Mouse (Mus musculus) myocyte (in vitro differentiated cells): ENCODE results near the gene Gak. TPM values are rescaled to one million over a fixed set of nuclear protein-coding genes. Genes with fewer than 3 reads are reported as not detected.

Source experiments
- H3K27me3 ChIP-seq: one replicate; pipeline ENCODE4 v1.6.1; 2011; ENCODE audit not compliant: control insufficient read depth, insufficient read depth, insufficient read length
- H3K36me3 ChIP-seq: one replicate; pipeline ENCODE4 v1.6.1; 2011; ENCODE audit not compliant: control insufficient read depth, insufficient read depth
- H3K4me2 ChIP-seq: one replicate; pipeline ENCODE4 v1.6.1; 2011; ENCODE audit warnings: low read depth, control low read depth
- H3K4me3 ChIP-seq: one replicate; pipeline ENCODE4 v1.5.1; 2011; ENCODE audit warnings: mild to moderate bottlenecking, control low read depth, moderate library complexity
- H3K79me2 ChIP-seq: one replicate; pipeline ENCODE4 v1.6.1; 2011; ENCODE audit not compliant: control insufficient read depth, insufficient read depth
- H3ac ChIP-seq: one replicate; pipeline ENCODE4 v1.6.1; 2011; ENCODE audit not compliant: control insufficient read depth, insufficient read length
- CEBPB ChIP-seq: IDR thresholded peaks from 2 replicates; pipeline ENCODE4 v1.6.1; 2011; ENCODE audit warnings: mild to moderate bottlenecking, moderate library complexity; ENCODE audit not compliant: poor library complexity, insufficient read depth, severe bottlenecking
- E2F4 ChIP-seq: IDR thresholded peaks from one replicate; pipeline ENCODE4 v1.6.1; 2011; ENCODE audit warnings: mild to moderate bottlenecking, control low read depth, moderate library complexity; ENCODE audit not compliant: insufficient read depth
- MAX ChIP-seq: IDR thresholded peaks from one replicate; pipeline ENCODE4 v1.6.1; 2011; ENCODE audit warnings: low read depth, mild to moderate bottlenecking, control low read depth
- MYOD1 ChIP-seq, 3 experiments: IDR thresholded peaks; one replicate each; pipeline ENCODE4 v1.6.1; 2011; ENCODE audit warnings: control low read depth in 2 of 3, low read depth in 2 of 3, mild to moderate bottlenecking in 2 of 3, moderate library complexity in 1 of 3; ENCODE audit not compliant: insufficient read length in 2 of 3, control insufficient read depth in 1 of 3
- MYOG ChIP-seq, 3 experiments: IDR thresholded peaks; one replicate each; pipeline ENCODE4 v1.6.1; 2011; ENCODE audit warnings: control low read depth in 2 of 3, low read depth in 2 of 3, mild to moderate bottlenecking in 2 of 3; ENCODE audit not compliant: insufficient read length in 2 of 3, control insufficient read depth in 1 of 3, insufficient read depth in 1 of 3
- POLR2A ChIP-seq: IDR thresholded peaks from one replicate; pipeline ENCODE4 v1.6.1; 2011; ENCODE audit warnings: low read depth, mild to moderate bottlenecking, control low read depth, moderate library complexity; ENCODE audit not compliant: insufficient read length
- POLR2AphosphoS2 ChIP-seq: IDR thresholded peaks from one replicate; pipeline ENCODE4 v1.6.1; 2011; ENCODE audit warnings: low read depth, control low read depth; ENCODE audit not compliant: insufficient read length
- REST ChIP-seq: IDR thresholded peaks from one replicate; pipeline ENCODE4 v1.6.1; 2011; ENCODE audit warnings: mild to moderate bottlenecking, control low read depth, moderate library complexity; ENCODE audit not compliant: insufficient read depth, insufficient read length
- SRF ChIP-seq: IDR thresholded peaks from one replicate; pipeline ENCODE4 v1.6.1; 2011; ENCODE audit warnings: low read depth; ENCODE audit not compliant: control insufficient read depth, insufficient read length
- TCF12 ChIP-seq: IDR thresholded peaks from one replicate; pipeline ENCODE4 v1.6.1; 2011; ENCODE audit warnings: mild to moderate bottlenecking, control low read depth; ENCODE audit not compliant: poor library complexity, insufficient read depth, severe bottlenecking
- TCF3 ChIP-seq: IDR thresholded peaks from one replicate; pipeline ENCODE4 v1.6.1; 2011; ENCODE audit warnings: low read depth, control low read depth; ENCODE audit not compliant: insufficient read length
- USF1 ChIP-seq: IDR thresholded peaks from one replicate; pipeline ENCODE4 v1.6.1; 2011; ENCODE audit warnings: low read depth, mild to moderate bottlenecking, control low read depth, moderate library complexity
- polyA plus RNA-seq: library from polyadenylated mRNA; unstranded; fragments of >200 nt; fragmentation: generic; extraction: Trizol; gene quantifications from one replicate; pipeline ENCODE4 v1.2.1, GENCODE M21; 2012; ENCODE audit warnings: missing spikeins

Gene Gak
- polyA plus RNA-seq, 1 experiment: 46.1 TPM

DNA sequence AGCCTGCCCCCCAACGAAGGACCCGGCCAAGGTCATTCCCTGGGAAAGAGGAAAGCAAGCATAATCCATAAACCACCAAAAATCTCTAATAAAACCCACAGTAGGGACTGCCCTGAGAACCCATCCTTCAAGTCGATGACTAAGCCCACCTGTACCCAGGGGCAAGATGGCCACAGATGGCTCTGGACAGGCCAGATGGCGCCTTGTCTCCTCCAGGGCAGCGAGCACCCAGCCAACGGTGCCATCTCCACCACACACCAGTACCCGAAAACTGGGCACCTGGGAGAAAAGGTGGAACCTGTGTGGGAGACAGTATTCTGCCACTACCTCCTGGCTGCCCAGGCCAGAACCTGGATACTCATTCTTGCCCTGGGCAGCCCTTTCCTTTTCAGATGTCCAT is 20.8 kb upstream of the Gak start:
- no peaks in the 10 kb centered on the region for H3K36me3 ChIP-seq
- TF ChIP-seq CEBPB (no peak), POLR2AphosphoS2 (peak; percentile 26)
- H3K4me2 ChIP-seq: no peak overlapping the region
- no peak overlapping the region for H3ac ChIP-seq
- H3K27me3 ChIP-seq: no peaks in the 10 kb centered on the region
- H3K79me2 ChIP-seq: no peaks in the 10 kb centered on the region
- H3K4me3 ChIP-seq: no peak overlapping the region

DNA sequence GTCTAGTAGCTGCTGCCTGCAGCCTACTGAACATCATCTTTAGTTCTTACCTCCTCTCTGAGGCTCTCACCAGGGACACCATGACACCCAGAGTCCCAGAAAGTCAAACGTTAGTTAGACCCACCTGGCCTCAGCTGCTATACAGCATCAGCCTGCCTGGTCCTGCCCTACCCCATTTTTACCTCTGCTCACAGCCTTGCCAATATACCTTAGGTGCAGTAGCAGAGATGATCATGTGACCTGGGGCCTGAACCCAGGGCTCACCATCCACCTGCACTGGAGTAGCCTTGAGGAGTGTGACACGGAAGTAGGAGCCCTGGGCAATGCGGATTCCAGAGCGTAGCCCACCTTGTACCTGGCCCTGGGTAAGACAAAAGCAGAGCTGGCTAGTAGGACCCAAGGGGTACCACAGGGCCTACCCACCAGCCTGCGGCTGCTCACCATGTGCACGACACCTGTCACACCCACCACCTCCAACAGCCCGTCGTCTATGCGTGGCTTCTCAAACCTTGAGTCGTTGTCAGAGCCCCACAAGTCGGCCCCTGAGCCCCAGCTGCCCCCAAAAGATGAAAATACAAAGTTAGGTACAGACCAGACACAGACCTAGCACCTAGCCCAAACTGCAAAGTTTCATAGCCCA is 19.5 kb upstream of the Gak start:
- H3K4me3 ChIP-seq: no peak overlapping the region
- TF ChIP-seq POLR2AphosphoS2 (peak; percentile 58), USF1 (no peak)
- no peaks in the 10 kb centered on the region for H3K36me3 ChIP-seq
- H3K79me2 ChIP-seq: no peaks in the 10 kb centered on the region
- H3K4me2 ChIP-seq: no peak overlapping the region
- no peaks in the 10 kb centered on the region for H3K27me3 ChIP-seq
- H3ac ChIP-seq: no peak overlapping the region

DNA sequence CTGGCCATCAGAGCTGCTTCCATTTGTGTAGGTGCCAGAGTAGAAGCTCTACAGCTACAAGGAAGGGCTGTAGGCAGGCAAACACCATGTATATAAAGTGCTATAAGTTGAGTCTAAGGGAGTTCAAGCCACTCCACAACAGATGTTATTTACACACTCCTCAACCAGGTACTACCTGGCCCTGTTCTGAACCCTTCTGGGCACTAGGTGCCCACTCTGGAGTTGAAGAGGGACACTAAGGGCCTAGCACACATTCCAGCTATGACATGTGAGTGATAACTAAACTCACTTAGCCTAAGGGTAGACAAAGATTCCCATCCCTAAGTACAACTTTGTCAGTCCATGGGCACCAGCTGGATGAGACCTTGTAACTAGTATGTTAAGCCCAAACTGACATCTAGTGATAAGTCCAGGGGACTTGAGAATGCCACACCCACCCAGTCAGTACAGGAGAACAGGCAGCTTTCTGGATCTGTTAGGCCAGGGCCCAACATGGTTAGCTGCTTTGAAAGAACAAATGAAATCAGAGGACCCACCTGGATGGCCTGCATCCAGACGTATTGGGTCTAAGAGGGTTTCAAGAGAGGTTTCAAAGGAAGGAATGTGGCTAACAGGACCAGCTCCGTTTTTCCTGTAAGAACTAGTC is 18.4 kb upstream of the Gak start:
- Histone ChIP-seq H3K27me3 (no peaks in the 10 kb centered on the region), H3K79me2 (no peaks in the 10 kb centered on the region), H3ac (no peak overlapping the region), H3K4me2 (no peak overlapping the region), H3K36me3 (peaks cover 3% of the 10 kb centered on the region), H3K4me3 (no peak overlapping the region)
- TF ChIP-seq TCF12: no peak
- no peak for TF ChIP-seq POLR2AphosphoS2
- no peak for TF ChIP-seq CEBPB
- TF ChIP-seq E2F4: no peak
- TF ChIP-seq MAX: no peak
- TF ChIP-seq REST: no peak
- no peak for TF ChIP-seq MYOG (IDR thresholded peaks at IDR 0.05; ENCODE audit: control insufficient read depth in 1 of 3, insufficient read depth in 1 of 3, insufficient read length in 2 of 3, low read depth in 2 of 3)
- no peak for TF ChIP-seq SRF
- TF ChIP-seq USF1: no peak
- no peak for TF ChIP-seq MYOD1 (IDR thresholded peaks at IDR 0.05; ENCODE audit: control insufficient read depth in 1 of 3, insufficient read length in 2 of 3, low read depth in 2 of 3)
- no peak for TF ChIP-seq POLR2A
- TF ChIP-seq TCF3: no peak

DNA sequence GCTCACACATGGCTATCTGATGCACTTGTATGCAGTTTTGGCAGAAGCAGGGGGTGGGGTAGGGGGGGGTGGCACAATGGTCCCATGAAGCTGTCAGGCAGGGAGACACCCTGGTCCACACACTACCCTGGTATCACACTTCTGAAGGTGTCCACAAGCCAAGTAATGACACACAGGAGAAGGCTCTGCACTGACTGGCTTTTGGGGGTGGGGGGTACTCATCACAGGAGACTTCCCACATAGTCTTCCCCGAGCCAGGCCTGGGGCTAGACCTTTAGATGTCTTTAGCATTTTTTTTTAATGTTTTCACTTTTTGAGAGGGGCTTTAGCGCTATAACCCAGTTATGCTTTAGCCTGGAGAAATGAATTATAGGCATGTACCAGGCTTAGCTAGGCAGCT is 17.8 kb upstream of the Gak start:
- TF ChIP-seq MAX: no peak
- no peak for TF ChIP-seq TCF12
- no peak for TF ChIP-seq CEBPB
- TF ChIP-seq REST: no peak
- TF ChIP-seq E2F4: no peak
- no peak for TF ChIP-seq MYOG (IDR thresholded peaks at IDR 0.05; ENCODE audit: control insufficient read depth in 1 of 3, insufficient read depth in 1 of 3, insufficient read length in 2 of 3, low read depth in 2 of 3)
- no peak for TF ChIP-seq POLR2A
- TF ChIP-seq USF1: no peak
- no peak for TF ChIP-seq POLR2AphosphoS2
- TF ChIP-seq MYOD1 (IDR thresholded peaks at IDR 0.05; ENCODE audit: control insufficient read depth in 1 of 3, insufficient read length in 2 of 3, low read depth in 2 of 3): no peak
- TF ChIP-seq TCF3: no peak
- no peak for TF ChIP-seq SRF
- Histone ChIP-seq H3K27me3 (no peaks in the 10 kb centered on the region), H3K4me3 (no peak overlapping the region), H3K4me2 (no peak overlapping the region), H3K79me2 (no peaks in the 10 kb centered on the region), H3K36me3 (peaks cover 3% of the 10 kb centered on the region), H3ac (no peak overlapping the region)

DNA sequence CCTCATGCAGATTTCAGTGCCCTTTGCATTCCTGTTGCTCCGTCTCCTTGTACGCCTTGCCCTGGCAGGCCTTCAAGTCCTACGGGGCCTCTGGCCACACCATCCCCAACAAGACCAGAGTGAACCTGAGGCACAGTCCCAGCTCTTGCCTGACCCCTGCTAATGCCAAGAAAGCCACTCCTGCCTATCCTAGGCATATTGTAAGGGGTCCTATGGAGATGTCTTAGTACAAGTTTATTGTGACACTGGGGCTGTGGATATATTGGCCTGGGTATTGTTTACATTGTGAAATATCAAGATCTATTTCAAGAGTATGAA is 16.7 kb upstream of the Gak start:
- H3ac ChIP-seq: no peak overlapping the region
- H3K79me2 ChIP-seq: no peaks in the 10 kb centered on the region
- H3K27me3 ChIP-seq: no peaks in the 10 kb centered on the region
- no peak overlapping the region for H3K4me2 ChIP-seq
- H3K36me3 ChIP-seq: peaks cover 3% of the 10 kb centered on the region
- no peak overlapping the region for H3K4me3 ChIP-seq
- TF ChIP-seq E2F4 (no peak), REST (no peak), CEBPB (no peak), TCF12 (no peak), TCF3 (no peak), SRF (no peak), POLR2AphosphoS2 (no peak), MYOG (IDR thresholded peaks at IDR 0.05; ENCODE audit: control insufficient read depth in 1 of 3, insufficient read depth in 1 of 3, insufficient read length in 2 of 3, low read depth in 2 of 3) (no peak), POLR2A (no peak), USF1 (no peak), MYOD1 (IDR thresholded peaks at IDR 0.05; ENCODE audit: control insufficient read depth in 1 of 3, insufficient read length in 2 of 3, low read depth in 2 of 3) (no peak)
